Mouse (Mus musculus) kidney, postnatal 10 days (tissue): ENCODE data around the gene Samd7.

ENCODE experiments used
- DNase-seq: peaks from one replicate; pipeline ENCODE4 v3.0.0; 2021; ENCODE audit warnings: mixed read lengths

Samd7 gene

DNA sequence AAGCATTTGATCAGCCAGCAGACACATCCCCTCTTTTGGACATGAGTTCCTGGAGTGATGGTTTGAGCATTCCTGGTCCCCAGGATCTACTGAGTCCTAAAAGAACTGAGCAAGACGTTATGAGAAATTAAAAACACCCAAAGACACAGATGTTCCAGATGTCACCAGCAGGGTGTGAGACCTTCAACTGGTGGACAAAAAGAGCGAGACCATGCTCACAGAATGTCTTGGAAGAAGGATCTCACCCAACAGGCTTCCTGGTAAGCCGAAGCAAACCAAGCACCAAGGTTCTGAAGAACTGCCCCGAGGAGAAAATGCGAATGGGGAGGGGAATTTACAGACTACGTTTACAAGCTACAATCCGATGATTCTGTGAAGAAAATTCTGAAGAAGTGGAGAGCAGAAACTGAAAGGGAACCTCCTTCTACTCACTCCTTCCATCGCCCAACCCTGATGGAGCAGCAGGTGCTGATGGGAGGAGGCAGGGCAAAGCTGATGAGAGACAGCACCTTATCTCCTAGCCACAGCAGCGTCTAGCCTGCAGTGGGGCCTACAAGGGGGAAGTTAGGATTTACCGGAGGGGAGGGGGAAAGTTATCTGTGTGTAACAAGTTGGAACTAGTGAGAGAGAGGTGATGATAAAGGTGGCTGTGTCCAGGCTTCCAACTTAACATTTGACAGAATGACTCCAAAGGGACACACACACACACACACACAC is 19.4 kb downstream of the Samd7 start:
- DNase-seq, result peak; percentile 15

GRCm38 (mm10) chr3:30766177-30766576 is 20.1 kb downstream of the Samd7 start:
- peak; percentile 80 for DNase-seq

DNA sequence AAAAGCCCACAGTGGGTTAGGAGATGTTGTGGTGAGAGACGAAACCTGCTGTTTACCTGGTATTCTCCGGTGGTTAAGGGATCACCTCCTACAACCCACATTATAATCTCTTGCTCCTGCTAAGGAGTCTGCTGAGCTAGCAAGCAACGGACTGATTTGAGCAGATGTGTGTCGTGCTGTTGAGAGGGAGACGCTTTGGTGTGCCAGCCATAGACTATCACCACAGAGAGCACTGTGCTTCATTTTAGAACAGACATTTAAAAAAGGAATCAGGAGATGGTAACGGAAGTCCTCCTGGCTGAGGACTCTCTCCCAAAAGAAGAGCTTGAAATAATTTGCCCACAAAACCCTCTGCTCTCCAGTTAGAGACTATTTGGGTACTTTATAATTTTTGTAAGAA is 21.2 kb downstream of the Samd7 start:
- DNase-seq, result no peak

GRCm38 (mm10) chr3:30769755-30770515 is 23.8 kb downstream of the Samd7 start:
- DNase-seq, result no peak

- DNase-seq, result no peak
Observed at GRCm38 (mm10) chr3:30771560-30771959, 25.5 kb downstream of the Samd7 start.

GRCm38 (mm10) chr3:30772631-30773030 is 26.5 kb downstream of the Samd7 start:
- no peak for DNase-seq

DNA sequence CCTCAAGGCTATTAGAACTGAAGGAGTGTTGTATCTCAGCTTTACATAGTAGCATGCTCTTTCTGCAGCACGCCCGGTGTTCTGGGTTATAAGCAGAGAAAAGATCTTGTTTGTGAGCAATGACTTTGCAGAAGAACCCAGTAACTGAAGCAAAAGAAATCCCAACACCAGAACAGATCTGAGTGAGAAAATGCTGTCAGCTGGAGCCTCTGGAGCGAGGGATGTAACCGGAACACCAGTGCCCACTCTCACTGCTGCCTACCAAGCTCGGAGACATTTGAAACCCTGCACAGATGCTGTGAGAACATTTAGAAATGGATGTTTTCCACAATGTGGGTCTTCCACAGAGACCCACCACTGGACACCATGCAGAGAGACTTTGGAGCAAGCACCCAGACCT is 28.6 kb downstream of the Samd7 start:
- DNase-seq, result no peak

DNA sequence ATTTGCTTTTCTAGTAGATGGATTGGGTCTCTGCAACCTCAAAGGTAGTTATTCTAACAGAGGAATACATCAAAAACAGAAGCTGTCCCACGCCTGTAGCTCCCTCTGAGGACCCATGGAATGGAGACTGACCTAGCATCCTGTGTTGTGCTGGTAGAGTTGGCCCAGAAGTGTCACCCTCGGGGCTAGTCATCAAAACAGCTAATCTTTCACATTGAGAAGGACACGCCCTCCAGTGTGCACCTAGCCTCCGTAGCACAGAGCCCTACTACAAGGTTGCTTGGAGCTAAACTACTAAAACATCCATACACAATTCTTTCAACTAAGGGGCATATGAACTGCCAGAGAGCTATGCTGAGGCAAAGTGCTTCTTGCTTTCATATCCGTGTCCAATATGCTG is 31.9 kb downstream of the Samd7 start:
- DNase-seq, result no peak

- no peak for DNase-seq
Observed at GRCm38 (mm10) chr3:30788531-30788930, 42.4 kb downstream of the Samd7 start.

DNA sequence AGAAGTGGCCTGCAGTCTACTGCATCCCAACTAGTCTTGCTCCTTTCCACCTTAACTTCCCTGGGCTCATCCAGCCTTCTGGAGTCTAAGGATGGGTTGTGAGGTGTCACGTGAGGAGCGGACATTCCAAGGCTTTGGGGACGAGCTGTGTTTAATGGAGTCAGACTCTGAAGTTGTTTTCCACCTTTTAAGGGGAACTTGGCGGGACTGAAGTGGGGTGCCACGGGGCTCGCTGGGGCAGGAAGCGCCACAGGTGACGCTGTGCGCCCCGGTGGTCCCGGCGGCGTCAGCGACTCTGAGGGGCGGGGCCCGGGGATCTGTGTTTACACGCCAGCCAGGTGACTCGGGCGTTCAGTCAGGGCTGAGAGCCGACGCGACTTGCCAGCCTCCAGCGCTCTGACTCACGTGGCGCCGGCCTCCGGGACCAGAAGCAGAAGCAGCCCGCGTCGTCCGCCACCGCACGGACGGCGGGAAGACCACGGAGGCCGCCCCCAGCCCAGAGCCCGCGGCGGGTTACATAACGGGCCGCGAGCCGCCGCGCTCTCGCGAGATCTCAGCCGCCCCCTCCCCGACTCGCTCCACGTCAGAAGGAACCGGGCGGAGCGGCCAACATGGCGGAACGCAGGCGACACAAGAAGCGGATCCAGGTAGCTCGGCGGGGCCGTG is 46.8 kb downstream of the Samd7 start, which contains the start of gene Sec62:
Gene Sec62, plus strand, starts transcription at position 139 of the 666 bp plus-strand sequence.
- DNase-seq, result peak; percentile 97

DNA sequence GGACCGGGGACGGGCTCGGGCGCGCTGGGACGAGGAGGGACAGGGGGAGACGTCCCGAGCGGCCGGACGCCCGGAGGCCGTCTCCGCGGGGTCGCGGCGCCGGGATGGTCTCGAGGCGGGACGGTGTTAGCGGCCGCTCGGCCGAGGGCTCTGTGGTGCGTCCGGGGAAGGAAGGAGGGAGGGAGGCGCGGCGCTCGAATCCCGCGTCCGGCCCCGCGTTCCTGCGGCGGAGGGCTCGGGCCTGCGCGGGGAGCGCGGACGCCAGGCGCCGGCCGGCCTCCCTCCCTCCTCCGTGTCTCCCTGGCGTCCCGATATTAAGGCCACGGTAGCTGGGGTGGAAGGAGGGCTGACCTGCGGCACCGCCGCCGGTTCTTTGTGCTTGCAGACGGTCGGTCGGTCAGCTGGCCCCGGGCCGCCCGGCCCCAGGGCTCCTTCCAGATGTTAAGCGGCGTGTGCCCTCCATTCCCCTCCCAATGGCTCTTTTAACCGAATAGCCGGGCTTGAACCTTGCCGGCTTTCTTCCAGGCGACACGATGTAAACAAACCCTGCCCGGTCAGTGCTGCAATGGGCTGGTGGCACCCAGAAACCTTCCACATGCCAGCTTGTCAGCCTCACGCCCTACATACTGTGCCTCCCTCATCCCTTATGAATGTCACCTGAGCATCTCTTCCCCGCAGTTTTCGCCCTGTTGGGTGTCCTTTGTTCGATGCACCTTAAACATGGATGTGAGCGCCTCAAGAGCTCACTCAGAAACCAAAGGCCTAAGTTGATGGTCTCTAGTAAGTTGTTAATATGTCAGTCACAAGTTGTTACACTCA is 47.5 kb downstream of the Samd7 start:
- peak; percentile 53 for DNase-seq

DNA sequence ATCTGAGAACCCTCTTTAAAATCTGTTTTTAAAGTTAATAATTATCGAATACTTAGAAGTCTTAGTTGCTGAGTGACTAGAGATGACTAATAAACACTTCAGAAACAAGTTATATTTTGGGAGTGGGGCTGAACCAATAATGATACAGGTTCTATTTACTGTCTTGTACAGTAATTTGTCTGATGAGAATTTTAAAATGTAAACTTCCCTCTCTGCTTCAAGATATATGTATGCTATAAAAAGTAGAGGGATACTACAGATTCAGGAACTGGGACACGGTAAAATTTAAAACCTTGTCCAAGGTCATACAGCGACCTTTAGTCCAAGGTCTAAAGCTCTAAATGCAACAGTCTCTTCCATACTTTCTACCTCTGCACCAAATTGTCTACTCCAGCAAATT is 56.1 kb downstream of the Samd7 start:
- DNase-seq, result no peak

- no peak for DNase-seq
Observed at GRCm38 (mm10) chr3:30812881-30813280, 66.8 kb downstream of the Samd7 start.
